Mouse (Mus musculus) spleen, postnatal 14 days (tissue): ENCODE results near the gene Spg7.
"Not testable (repeated sequence)": the region's sequence is repeated elsewhere in the genome, so short reads cannot be mapped to it uniquely, and the experiment has no call there.

ENCODE experiments used
- DNase-seq, 2 experiments: peaks; one replicate each; pipeline ENCODE4 v3.0.0; 2021 to 2022; ENCODE audit warnings: low spot score in 2 of 2

Spg7 gene

GRCm38 (mm10) chr8:123041008-123041773 lies 21.6 kb upstream of the Spg7 start:
- peak; percentile 48 to 57 for DNase-seq

- no peak for DNase-seq
Measured at GRCm38 (mm10) chr8:123041774-123042105, 21.0 kb upstream of the Spg7 start.

- DNase-seq: peak; percentile 99
Measured at GRCm38 (mm10) chr8:123042158-123042973, 20.4 kb upstream of the Spg7 start, which contains the start of gene Ankrd11. Ankrd11 (minus strand) TSS chr8:123042277.

DNA sequence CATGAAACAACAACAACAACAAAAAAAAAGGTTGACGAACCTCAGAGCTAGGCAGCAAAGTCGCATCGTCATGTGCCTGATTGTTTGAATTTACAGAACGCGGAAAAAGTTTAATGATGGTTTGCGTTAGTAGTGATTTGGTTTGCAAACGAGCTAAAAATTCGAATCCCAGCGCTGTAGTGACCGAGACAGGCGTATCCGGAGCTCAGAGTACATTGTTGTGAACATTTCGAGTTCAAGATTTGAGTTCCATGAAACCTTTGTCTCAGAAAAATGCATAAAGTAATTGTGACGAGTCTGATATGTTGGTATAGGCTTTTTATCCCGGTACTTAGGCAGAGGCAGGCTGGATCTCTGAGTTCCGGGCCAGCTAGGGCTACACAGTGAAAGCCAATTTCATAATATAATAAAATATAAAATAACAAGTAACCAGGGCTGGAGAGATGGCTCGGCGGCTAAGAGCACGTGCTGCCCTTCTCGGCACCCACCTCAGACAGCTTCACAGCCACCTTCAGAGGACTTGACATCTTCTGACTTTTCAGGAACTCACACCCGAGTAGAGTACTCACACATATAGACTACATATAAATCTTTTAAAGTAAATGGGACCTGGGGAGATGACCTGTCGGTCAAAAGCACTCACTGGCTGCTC lies 19.6 kb upstream of the Spg7 start:
- no peak for DNase-seq

- no peak for DNase-seq
Measured at GRCm38 (mm10) chr8:123043941-123044340, 18.8 kb upstream of the Spg7 start.

DNA sequence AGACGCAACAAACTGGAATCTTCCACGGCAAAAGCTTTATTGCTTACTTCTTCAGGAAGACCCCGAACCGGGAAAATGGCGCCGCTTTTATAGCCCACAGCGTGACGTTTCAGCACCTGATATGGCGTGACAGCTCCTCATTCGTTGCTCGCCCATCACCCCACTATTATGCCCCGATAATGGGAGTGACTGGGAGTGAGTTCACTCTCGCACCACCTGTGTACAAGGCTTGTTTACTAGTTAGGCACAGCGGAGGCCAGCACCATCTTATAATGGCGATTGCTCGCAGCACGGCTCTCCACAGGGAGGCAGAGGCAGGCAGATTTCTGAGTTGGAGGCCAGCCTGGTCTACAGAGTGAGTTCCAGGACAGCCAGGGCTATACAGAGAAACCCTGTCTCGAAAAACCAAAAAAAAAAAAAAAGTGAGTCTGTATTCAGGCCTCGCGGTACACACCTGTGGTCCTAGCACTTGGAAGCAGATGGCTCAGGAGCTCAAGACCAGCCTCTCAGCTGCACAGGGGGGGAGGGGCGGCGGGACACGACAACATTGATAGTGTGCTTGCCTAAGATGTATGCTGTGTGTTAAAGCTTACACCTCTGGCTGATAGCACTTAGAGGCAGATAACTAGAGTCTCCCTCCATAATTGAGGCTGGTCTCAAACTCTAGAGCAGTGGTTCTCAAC lies 17.9 kb upstream of the Spg7 start:
- DNase-seq: not testable (repeated sequence)

DNA sequence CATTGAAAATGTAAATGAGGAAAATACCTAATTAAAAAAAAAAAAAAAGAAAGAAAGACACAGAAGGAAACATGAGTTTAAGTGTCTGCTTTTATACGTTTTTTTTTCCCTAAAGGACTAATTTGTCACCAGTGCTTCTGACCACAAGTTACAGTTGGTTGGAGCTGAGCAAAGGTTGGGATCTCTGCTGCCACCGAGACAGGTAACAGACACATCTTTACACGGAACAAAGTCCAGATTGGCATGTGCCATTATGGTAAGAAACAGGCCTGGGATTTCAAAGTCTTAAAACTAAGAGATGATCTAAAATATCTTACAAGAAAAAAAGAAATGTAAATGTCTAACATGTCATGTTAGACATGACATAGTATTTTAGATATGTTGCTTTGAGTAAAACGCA lies 16.0 kb upstream of the Spg7 start:
- DNase-seq: no peak

- no peak for DNase-seq
Measured at GRCm38 (mm10) chr8:123047827-123048226, 14.9 kb upstream of the Spg7 start.

DNA sequence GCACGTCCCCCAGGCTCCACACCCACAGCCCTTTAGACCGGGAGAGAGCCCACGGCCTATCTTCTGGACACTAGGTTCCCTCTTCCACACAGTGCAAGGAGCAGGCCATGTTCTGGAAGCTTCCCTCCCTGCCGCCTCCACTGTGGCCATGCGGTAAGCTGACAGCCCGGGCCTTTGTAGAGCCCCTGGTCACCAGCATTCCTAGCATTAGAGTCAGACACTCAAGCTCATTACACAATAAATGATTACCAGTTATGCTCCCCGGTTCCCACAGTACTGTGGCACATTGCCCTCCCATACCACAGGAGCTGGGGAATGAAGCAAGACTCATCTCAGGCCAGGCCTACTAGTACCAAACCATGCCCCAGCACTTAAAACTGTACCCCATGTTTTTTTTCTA lies 14.3 kb upstream of the Spg7 start:
- no peak for DNase-seq

GRCm38 (mm10) chr8:123051458-123051857 lies 11.3 kb upstream of the Spg7 start:
- DNase-seq: no peak

DNA sequence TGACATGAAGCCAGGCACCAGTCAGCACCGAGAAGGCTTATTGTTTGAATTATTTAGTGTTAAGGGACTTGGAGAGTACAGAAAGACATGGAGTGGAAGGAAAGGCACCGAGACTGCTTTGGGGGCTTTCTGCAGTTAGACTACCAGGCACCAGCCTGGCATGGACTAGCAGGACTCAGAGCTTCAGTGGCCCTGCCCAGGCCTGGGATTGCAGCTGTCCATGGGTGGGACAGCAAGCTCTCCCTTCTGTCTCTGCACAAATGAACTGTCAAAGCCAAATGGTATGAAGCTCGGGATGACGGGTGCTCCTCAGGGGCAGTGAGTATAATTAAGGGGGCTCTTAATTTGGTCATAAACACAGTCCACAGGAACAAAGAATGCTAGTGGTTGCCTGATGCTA lies 1.3 kb downstream of the Spg7 start:
- no peak for DNase-seq

DNA sequence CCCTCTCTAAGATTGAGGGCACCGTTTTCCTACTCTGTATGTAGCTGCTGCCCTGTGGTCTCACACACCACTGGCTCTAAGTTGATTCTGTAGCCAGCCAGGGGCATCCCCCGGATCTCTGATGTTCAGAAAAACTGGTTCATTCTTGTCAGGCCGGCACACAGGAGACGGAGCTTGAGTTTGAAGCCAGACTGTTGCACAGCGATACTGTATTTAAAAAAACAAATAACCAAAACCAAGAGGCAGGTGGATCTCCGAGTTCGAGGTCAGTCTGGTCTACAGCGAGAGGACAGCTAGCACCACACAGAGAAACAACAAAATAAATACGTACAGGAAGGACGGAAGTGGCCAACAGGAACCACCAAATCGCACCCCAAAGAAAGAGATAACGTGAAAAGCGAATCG lies 2.1 kb downstream of the Spg7 start:
- DNase-seq: peak in 1 of 2 experiments; percentile 19

- DNase-seq: peak; percentile 92 to 93
Measured at GRCm38 (mm10) chr8:123065214-123066100, 2.7 kb downstream of the Spg7 start.

DNA sequence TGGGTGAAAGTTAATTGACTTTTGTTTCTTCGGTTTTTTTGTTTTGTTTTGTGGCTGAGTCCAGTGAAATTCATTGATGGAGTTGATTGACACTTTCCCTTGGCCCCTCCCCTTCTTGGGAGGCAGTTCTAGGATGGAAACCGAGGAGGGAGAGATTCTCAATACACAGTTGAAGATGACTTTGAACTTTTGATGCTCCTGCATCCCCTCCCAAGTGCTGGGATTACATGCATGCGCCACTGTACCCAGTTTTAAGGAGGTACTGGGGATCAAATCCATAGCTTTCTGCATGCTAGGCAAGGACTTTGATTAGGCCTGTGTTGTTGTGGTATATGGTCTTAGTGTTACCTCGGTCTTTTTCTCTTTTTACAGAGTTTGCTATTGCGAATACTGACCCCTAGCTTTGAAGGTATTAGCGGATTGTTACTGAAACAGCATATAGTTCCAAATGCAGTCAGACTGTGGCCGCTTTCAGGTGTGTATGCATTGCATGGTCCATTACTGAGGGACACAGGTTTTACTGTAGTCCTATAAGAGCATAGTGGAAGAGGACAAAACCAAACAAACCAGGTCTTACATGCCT lies 3.5 kb downstream of the Spg7 start:
- DNase-seq: no peak

GRCm38 (mm10) chr8:123071176-123071575 lies 8.4 kb downstream of the Spg7 start:
- DNase-seq: no peak

- DNase-seq: no peak
Measured at GRCm38 (mm10) chr8:123077213-123077612, 14.5 kb downstream of the Spg7 start.

- DNase-seq: no peak
Measured at GRCm38 (mm10) chr8:123082993-123083392, 20.3 kb downstream of the Spg7 start.

- no peak for DNase-seq
Measured at GRCm38 (mm10) chr8:123083610-123084009, 20.9 kb downstream of the Spg7 start.

GRCm38 (mm10) chr8:123087289-123087688 lies 24.5 kb downstream of the Spg7 start:
- no peak for DNase-seq

- DNase-seq: no peak
Measured at GRCm38 (mm10) chr8:123097216-123097615, 34.5 kb downstream of the Spg7 start.
